Mouse (Mus musculus) embryonic facial prominence, embryonic 14.5 days (tissue): ENCODE results near the gene Abhd11. TPM values are rescaled to one million over a fixed set of nuclear protein-coding genes. Genes with fewer than 3 reads are reported as not detected.

Source experiments
- ATAC-seq: fragments of 200-750 bp; cut with Nextera tagmentation; 2 replicates; pipeline ENCODE4 v1.8.0; 2017; ENCODE audit warnings: low read depth, moderate number of reproducible peaks, moderate TSS enrichment
- DNase-seq: peaks from one replicate; pipeline ENCODE4 v3.0.0-alpha.2; 2015; ENCODE audit warnings: low spot score
- H3K27ac ChIP-seq: fragments of 300-500 bp; sonication (generic); replicated peaks from 2 replicates; pipeline ENCODE4 v1.5.1; 2014; ENCODE audit warnings: low read depth, mild to moderate bottlenecking, low read length, moderate library complexity
- H3K27me3 ChIP-seq: fragments of 300-500 bp; sonication (generic); replicated peaks from 2 replicates; pipeline ENCODE4 v1.6.1; 2014; ENCODE audit warnings: low read length; ENCODE audit not compliant: control insufficient read depth, insufficient read depth
- H3K36me3 ChIP-seq: fragments of 300-500 bp; sonication (generic); 2 replicates; pipeline ENCODE4 v1.6.1; 2014; ENCODE audit warnings: low read length, mixed read lengths; ENCODE audit not compliant: control insufficient read depth, insufficient read depth
- H3K4me1 ChIP-seq: fragments of 300-500 bp; sonication (generic); 2 replicates; pipeline ENCODE4 v1.6.1; 2014; ENCODE audit warnings: antibody characterized with exemption, low read length; ENCODE audit not compliant: control insufficient read depth, insufficient read depth
- H3K4me2 ChIP-seq: fragments of 300-500 bp; sonication (generic); 2 replicates; pipeline ENCODE4 v1.6.1; 2014; ENCODE audit warnings: low read depth, mild to moderate bottlenecking, low read length, moderate library complexity, mixed read lengths
- H3K4me3 ChIP-seq: fragments of 300-500 bp; sonication (generic); 2 replicates; pipeline ENCODE4 v1.5.1; 2014; ENCODE audit warnings: low read depth, mild to moderate bottlenecking, low read length
- H3K9ac ChIP-seq: fragments of 300-500 bp; sonication (generic); 2 replicates; pipeline ENCODE4 v1.6.1; 2014; ENCODE audit warnings: low read depth, mild to moderate bottlenecking, low read length, moderate library complexity, mixed read lengths
- H3K9me3 ChIP-seq: fragments of 300-500 bp; sonication (generic); 2 replicates; pipeline ENCODE4 v1.6.1; 2016; ENCODE audit warnings: low read length; ENCODE audit not compliant: control insufficient read depth
- WGBS: fragments of 180-500 bp; shearing (Covaris S2); extraction: QIAGEN DNeasy Blood & Tissue Kit; methylation state at CpG from one replicate; pipeline ENCODE4 v1.1.7; 2014; 5-methylcytosine and 5-hydroxymethylcytosine counted together
- polyA plus RNA-seq: library from polyadenylated mRNA; unstranded; fragments of >200 nt; fragmentation: Nextera tagmentation; extraction: Ambion mirVana; gene quantifications from 2 replicates; pipeline ENCODE4 v1.2.1, GENCODE M21; 2014

Gene Abhd11
- polyA plus RNA-seq, 1 experiment from 2014 or later, result 61.3 TPM

DNA sequence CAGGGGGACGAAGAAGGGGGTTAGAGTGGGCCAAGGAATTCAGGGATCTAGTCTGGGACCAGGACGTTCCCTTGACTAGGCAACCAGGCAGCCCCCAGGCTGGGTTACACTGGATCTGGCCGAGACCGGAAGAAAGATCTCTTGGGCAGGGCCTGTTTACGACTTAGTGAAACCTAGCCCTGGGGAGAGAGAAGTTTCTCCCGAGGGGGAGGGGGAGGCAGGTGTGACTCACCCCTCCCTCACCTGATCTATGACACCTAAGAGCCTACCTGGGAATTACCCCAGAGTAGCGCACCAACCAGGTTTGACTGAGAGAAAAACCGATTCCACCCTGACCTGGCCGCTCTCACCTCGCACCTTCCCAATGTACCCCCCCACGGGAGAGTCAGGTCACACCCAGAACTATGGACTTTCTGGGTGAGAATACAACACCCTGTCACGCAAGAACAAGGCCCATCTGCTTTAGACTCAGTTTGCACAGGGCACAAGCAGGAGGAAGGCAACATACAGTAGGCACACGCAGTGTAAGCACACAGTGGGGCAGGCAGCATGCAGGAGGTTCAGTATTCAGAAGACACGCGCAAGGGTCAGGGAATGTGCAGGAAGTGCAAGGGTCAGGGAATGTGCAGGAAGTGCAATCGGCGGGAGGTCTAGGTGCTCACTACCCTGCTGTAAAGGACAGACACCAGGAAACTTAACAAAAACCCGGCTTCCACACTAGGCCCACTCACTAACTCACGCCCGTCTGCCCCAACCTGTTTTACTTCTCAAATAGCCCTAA, 41.6 kb upstream of the Abhd11 start:
- ATAC-seq, result peak; percentile 23; the same call in 1 of the 2 replicates

DNA sequence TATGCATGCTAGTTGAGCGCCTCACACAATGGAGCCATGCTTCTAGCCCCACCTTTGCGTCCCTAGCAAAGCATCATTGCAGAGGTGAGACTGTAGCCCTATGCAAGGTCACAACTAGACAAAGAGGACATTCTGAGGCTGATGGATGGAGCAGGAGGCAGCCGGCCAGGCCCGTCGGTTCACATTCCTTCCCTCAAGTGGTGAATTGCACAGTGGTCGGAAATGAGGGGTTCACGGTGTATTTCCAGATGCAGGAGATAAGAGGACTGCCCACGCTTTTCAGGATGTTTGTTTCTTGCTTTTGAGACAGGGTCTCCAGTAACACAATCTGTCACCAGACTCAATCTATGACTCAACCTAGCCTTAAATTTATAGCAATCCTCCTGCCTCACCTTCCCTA, 38.3 kb upstream of the Abhd11 start:
- Histone ChIP-seq H3K4me1 (peaks cover 4% of the 10 kb centered on the region; the same call in 1 of the 2 replicates), H3K27me3 (no peaks in the 10 kb centered on the region), H3K9me3 (no peaks in the 10 kb centered on the region), H3K36me3 (no peaks in the 10 kb centered on the region), H3K27ac (no peak overlapping the region), H3K4me3 (no peak overlapping the region), H3K4me2 (no peak overlapping the region), H3K9ac (no peak overlapping the region)
- ATAC-seq, result no peak
- WGBS, result 57% methylated on average over 8 of the region's 8 CpGs
- DNase-seq, result no peak

More for the DNA sequence above, 41.6 kb upstream of the Abhd11 start:
- H3K9me3 ChIP-seq, result no peaks in the 10 kb centered on the region
- H3K4me3 ChIP-seq, result no peak overlapping the region
- 61% methylated on average over 20 of the region's 20 CpGs for WGBS
- peak; percentile 59 for DNase-seq
- H3K9ac ChIP-seq, result no peak overlapping the region
- H3K4me1 ChIP-seq, result peaks cover 5% of the 10 kb centered on the region; the same call in 1 of the 2 replicates
- no peaks in the 10 kb centered on the region for H3K27me3 ChIP-seq
- no peak overlapping the region for H3K4me2 ChIP-seq
- H3K36me3 ChIP-seq, result no peaks in the 10 kb centered on the region
- H3K27ac ChIP-seq, result peak overlapping the region; percentile 53

DNA sequence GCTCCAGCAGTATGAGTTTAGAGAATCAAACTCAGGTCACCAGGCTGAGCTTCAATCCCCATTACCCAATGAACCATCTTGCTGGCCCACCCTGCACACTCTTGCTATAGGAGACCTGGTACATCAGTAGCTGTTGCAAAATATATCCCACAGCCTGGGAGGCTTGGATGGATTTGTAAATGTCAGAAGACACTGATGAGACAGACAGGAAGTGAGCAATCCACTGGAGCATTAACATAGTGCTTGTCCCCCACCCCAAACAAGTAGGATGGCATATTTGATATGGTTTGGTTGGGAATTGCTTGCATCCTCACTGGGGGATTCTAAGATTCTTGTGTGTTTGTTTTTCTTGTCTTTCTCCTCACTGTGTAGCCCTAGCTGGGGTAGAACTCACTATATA, 35.9 kb upstream of the Abhd11 start:
- Histone ChIP-seq H3K36me3 (no peaks in the 10 kb centered on the region), H3K4me2 (no peak overlapping the region), H3K9me3 (no peaks in the 10 kb centered on the region), H3K4me1 (no peaks in the 10 kb centered on the region), H3K9ac (no peak overlapping the region), H3K27me3 (no peaks in the 10 kb centered on the region), H3K27ac (no peak overlapping the region), H3K4me3 (no peak overlapping the region)
- ATAC-seq, result no peak
- no peak for DNase-seq

DNA sequence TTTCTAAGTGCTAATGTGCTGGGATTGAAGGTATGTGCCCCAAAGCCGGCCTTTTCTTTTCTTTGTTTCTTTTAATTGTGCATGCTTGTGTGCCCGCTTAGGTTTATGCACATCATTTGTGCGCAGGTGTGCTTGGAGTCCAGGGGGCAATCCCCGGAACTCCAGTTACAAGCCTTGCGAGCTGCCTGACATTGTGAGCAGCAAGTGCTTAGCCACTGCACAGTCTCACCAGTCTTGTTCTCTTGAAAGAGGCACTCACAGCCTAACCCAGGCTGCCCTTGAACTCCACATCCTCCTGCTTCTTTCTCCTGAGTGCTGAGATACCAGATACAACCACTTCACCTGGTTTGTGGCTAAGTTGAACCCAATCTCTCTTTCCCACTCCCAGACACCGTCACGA, 35.4 kb upstream of the Abhd11 start:
- Histone ChIP-seq H3K36me3 (no peaks in the 10 kb centered on the region), H3K4me3 (no peak overlapping the region), H3K9ac (no peak overlapping the region), H3K27me3 (no peaks in the 10 kb centered on the region), H3K4me1 (no peaks in the 10 kb centered on the region), H3K4me2 (no peak overlapping the region), H3K27ac (no peak overlapping the region), H3K9me3 (no peaks in the 10 kb centered on the region)
- 86% methylated on average over 7 of the region's 7 CpGs for WGBS
- ATAC-seq, result no peak
- DNase-seq, result no peak

DNA sequence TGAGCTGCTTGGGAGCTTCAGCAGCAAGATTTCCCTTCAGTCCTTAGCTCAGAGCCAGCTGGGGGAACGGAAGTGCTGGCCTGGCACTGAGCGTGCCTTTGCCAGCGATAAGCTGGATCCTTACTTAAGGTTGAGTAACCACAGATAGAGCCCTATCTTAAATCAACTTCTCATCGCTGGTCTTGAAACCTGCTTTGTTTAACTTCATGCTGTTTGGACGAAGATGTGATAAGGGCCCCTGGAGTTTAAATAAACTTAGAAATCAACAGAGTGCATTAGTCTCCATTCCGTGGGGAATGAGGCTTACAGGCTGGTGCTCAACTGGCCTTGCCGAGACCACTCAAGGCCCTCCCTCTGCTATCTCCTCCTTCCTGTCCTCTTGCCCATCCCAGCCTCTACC, 34.7 kb upstream of the Abhd11 start:
- no peaks in the 10 kb centered on the region for H3K36me3 ChIP-seq
- no peak overlapping the region for H3K27ac ChIP-seq
- ATAC-seq (no peak), DNase-seq (no peak)
- H3K4me1 ChIP-seq, result no peaks in the 10 kb centered on the region
- H3K4me2 ChIP-seq, result no peak overlapping the region
- 68% methylated on average over 7 of the region's 7 CpGs for WGBS
- H3K27me3 ChIP-seq, result no peaks in the 10 kb centered on the region
- no peaks in the 10 kb centered on the region for H3K9me3 ChIP-seq
- H3K9ac ChIP-seq, result no peak overlapping the region
- H3K4me3 ChIP-seq, result no peak overlapping the region

DNA sequence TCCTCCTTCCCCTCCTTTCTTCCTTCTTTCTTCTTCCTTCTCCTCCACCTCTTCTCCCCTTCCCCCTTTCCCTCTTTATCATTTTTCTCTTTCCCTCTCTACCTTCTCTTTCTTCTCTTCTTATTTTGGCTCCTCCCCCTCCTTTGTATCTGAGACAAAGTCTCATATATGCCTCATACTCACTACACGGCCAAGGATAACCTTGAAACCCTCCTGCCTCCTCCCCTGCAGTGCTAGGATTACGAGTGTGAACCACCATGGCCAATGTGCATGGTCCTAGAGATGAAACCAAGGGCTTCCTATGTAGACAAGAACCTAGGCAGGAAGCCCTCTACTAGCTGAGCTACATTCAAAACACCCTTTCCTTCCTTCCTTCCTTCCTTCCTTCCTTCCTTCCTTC, 34.0 kb upstream of the Abhd11 start:
- ATAC-seq, result no peak
- Histone ChIP-seq H3K4me2 (no peak overlapping the region), H3K27me3 (no peaks in the 10 kb centered on the region), H3K9me3 (no peaks in the 10 kb centered on the region), H3K36me3 (no peaks in the 10 kb centered on the region), H3K9ac (no peak overlapping the region), H3K4me3 (no peak overlapping the region), H3K27ac (no peak overlapping the region), H3K4me1 (no peaks in the 10 kb centered on the region)
- WGBS, result 59% methylated on average over 2 of the region's 2 CpGs
- DNase-seq, result no peak

DNA sequence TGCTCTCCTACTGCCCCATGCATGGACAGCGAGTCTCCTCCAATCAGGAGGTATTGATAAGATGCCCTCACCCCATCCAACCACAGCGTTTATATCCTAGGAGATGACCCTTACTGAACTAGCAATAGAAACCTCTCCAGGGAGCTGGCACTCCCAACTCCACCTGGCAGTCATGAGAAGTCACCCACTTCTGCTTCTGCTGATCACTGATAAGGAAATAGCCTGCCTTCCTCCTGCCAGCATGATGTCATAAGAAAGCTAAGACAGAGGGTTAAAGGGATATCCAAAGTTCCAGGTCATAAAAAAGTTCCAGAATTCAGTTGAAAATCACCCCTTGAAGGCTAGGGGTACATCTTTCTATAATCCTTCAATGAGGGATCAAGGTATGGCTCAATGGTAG, 32.8 kb upstream of the Abhd11 start:
- DNase-seq (no peak), ATAC-seq (no peak)
- no peaks in the 10 kb centered on the region for H3K4me1 ChIP-seq
- H3K4me3 ChIP-seq, result no peak overlapping the region
- WGBS, result 84% methylated on average over 2 of the region's 2 CpGs
- no peaks in the 10 kb centered on the region for H3K27me3 ChIP-seq
- no peak overlapping the region for H3K9ac ChIP-seq
- no peaks in the 10 kb centered on the region for H3K9me3 ChIP-seq
- no peaks in the 10 kb centered on the region for H3K36me3 ChIP-seq
- H3K4me2 ChIP-seq, result no peak overlapping the region
- H3K27ac ChIP-seq, result no peak overlapping the region

DNA sequence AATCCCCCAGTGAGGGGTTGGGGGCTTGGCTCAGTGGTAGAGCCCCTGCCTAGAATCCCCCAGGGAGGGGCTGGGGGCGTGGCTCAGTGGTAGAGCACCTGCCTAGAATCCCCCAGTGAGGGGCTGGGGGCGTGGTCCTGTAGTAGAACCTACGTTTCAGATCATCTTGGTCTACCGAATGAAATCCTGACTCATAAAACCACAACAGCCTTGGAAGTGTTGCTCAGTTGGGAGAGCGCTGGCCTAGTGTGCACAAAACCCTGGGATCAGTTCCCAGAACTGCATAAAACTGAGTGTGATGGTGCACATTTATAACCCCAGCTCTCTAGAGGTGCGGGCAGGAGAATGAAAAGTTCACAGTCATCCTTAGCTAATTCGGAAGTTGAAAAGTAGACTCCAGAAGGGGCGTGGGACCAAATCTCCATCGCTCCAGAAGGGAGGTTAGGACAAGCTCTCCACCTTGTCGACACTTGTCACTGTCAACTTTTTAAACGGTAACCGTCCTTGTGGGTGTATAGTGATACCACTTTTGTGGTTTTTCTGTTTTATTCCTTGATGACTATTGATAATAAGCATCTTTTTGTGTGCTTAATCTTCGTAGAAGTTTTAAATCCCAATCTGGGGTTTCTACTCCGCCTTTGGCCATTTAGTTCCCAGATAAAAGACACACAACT, 32.2 kb upstream of the Abhd11 start:
- ATAC-seq (no peak), DNase-seq (no peak)
- Histone ChIP-seq H3K9me3 (no peaks in the 10 kb centered on the region), H3K4me2 (no peak overlapping the region), H3K27ac (no peak overlapping the region), H3K4me1 (no peaks in the 10 kb centered on the region), H3K36me3 (no peaks in the 10 kb centered on the region), H3K9ac (no peak overlapping the region), H3K27me3 (no peaks in the 10 kb centered on the region), H3K4me3 (no peak overlapping the region)
- WGBS, result 84% methylated on average over 14 of the region's 14 CpGs

DNA sequence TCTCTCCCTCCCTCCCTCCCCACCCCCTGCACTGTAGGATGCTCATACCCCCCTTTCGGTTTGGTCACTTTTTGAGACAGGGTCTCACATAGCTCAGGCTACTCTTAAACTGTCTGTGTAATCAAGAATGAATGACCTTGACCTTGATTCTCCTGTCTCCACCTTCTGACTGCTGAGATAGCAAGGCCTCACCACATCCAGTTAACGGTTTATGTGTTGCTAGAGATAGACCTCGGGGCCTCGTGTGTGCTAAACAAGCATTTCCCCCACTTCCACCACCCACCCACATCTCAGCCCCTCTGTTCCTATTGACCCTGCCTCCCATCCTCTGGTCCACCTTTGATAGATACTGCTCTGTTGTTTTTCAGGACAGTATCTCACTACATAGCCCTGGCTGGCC, 31.1 kb upstream of the Abhd11 start:
- Histone ChIP-seq H3K4me3 (no peak overlapping the region), H3K9ac (no peak overlapping the region), H3K36me3 (no peaks in the 10 kb centered on the region), H3K4me2 (no peak overlapping the region), H3K4me1 (no peaks in the 10 kb centered on the region), H3K27me3 (no peaks in the 10 kb centered on the region), H3K9me3 (no peaks in the 10 kb centered on the region), H3K27ac (no peak overlapping the region)
- ATAC-seq (no peak), DNase-seq (no peak)
- WGBS, result 81% methylated on average over 4 of the region's 4 CpGs
